ENCODE assay signal across 12 mouse cellular contexts in genomic region chr5:96921037-96921436, GRCm38 (mm10).
DNase-seq lines count a peak whose midpoint lies in the region; ATAC-seq and TF ChIP-seq lines count a peak whose summit lies in the region.
"Had no signal": no experiment of that assay in that cellular context is flagged by ENCODE, and none has a peak within 500 bp of the region (broad histone marks: within the 10 kb centered on the region; RNA-seq: fewer than 3 reads in every experiment).

No protein-coding gene starts in this region.

- H3K4me2 ChIP-seq in heart, embryonic 14.5 days (ENCODE audit: low read length), result peak overlapping the region; percentile 17
- H3K4me2 ChIP-seq in liver, embryonic 14.5 days (ENCODE audit: low read depth), result peak overlapping the region; percentile 58

- peak; percentile 99 for TF ChIP-seq EP300 in liver, embryonic 14.5 days (IDR thresholded peaks at IDR 0.05; ENCODE audit: low read depth)

- no peaks in the 10 kb centered on the region for H3K27me3 ChIP-seq in heart, embryonic 14.5 days (ENCODE audit: control insufficient read depth, insufficient read depth, low read length)
- H3K27me3 ChIP-seq in liver, embryonic 14.5 days (ENCODE audit: control insufficient read depth, insufficient read depth, low read length), result no peaks in the 10 kb centered on the region

- H3K4me3 ChIP-seq in heart, embryonic 14.5 days (ENCODE audit: control insufficient read depth in 1 of 2, insufficient read depth in 1 of 2, low read depth in 1 of 2, low read length in 2 of 2), result no peak overlapping the region
- H3K4me3 ChIP-seq in liver, embryonic 14.5 days (ENCODE audit: insufficient read depth in 1 of 2, low read depth in 2 of 2, low read length in 2 of 2), result peak overlapping the region; percentile 24 to 31

- H3K27ac ChIP-seq in heart, embryonic 14.5 days (replicated peaks in 1 of 2; ENCODE audit: control insufficient read depth in 1 of 2, insufficient read depth in 1 of 2, low read depth in 2 of 2, low read length in 2 of 2), result peak overlapping the region; percentile 14 to 78; a peak in 2 of 4 replicates
- H3K27ac ChIP-seq in liver, embryonic 14.5 days, result peak overlapping the region; percentile 99

- 62% methylated on average over 6 of the region's 6 CpGs for WGBS in heart, embryonic 14.5 days
- WGBS in liver, embryonic 14.5 days (ENCODE audit: insufficient replicate concordance), result 6% methylated on average over 6 of the region's 6 CpGs

- ATAC-seq in heart, embryonic 14.5 days (ENCODE audit: insufficient number of reproducible peaks, insufficient read depth, low FRiP score, low read depth), result no peak
- ATAC-seq in liver, embryonic 14.5 days (ENCODE audit: insufficient read depth), result peak; percentile 89
- no peak for ATAC-seq in cerebellum, adult (ENCODE audit: insufficient number of reproducible peaks, low FRiP score, low TSS enrichment)
- ATAC-seq: forebrain, embryonic 16.5 days; hindbrain, embryonic 16.5 days had no signal

- H3K9ac ChIP-seq in heart, embryonic 14.5 days (ENCODE audit: low read length), result no peak overlapping the region
- H3K9ac ChIP-seq in liver, embryonic 14.5 days (replicated peaks), result peak overlapping the region; percentile 80

- intact Hi-C loops in heart, postnatal 36 days (cut with DNase I), result loop anchor here (5.0 kb wide), 1 partner anchor 129 kb away; the partner anchor contains the start of gene Anxa3

- H3K4me1 ChIP-seq in heart, embryonic 14.5 days (ENCODE audit: control insufficient read depth in 2 of 2, insufficient read depth in 2 of 2, low read length in 2 of 2), result peaks cover 4 to 15% of the 10 kb centered on the region in 2 experiments; a peak in 3 of 4 replicates
- H3K4me1 ChIP-seq in liver, embryonic 14.5 days (replicated peaks; ENCODE audit: control insufficient read depth in 2 of 2, insufficient read depth in 2 of 2, low read length in 1 of 2), result peaks cover 80 to 88% of the 10 kb centered on the region in 2 experiments

- no peak for TF ChIP-seq CTCF in liver, embryonic 14.5 days (IDR thresholded peaks at IDR 0.05; ENCODE audit: low read depth)

- H3K9me3 ChIP-seq in heart, embryonic 14.5 days (ENCODE audit: control insufficient read depth, low read length), result no peaks in the 10 kb centered on the region
- no peaks in the 10 kb centered on the region for H3K9me3 ChIP-seq in liver, embryonic 14.5 days (ENCODE audit: control insufficient read depth, low read length)

- no peak for DNase-seq in heart, postnatal 36 days
- DNase-seq in A20 (ENCODE audit: low read depth, low spot score), result peak; percentile 62
- DNase-seq in c-Kit-positive CD71-positive TER-119-negative erythroid progenitor cells, embryonic 14.5 days (ENCODE audit: low read depth), result peak; percentile 85
- peak; percentile 90 to 94 (median 92) for DNase-seq in liver, embryonic 14.5 days (ENCODE audit: low read depth in 3 of 3, low spot score in 3 of 3)
- DNase-seq in MN1 (ENCODE audit: low spot score), result no peak
- DNase-seq in gastrocnemius, postnatal 10 days, result no peak
- DNase-seq: adrenal gland, postnatal 14 days; layer of hippocampus, adult 9-11 months had no signal

- no peaks in the 10 kb centered on the region for H3K36me3 ChIP-seq in heart, embryonic 14.5 days (ENCODE audit: control insufficient read depth, insufficient read depth, low read length)
- H3K36me3 ChIP-seq in liver, embryonic 14.5 days (replicated peaks; ENCODE audit: control insufficient read depth, insufficient read depth, low read depth), result no peaks in the 10 kb centered on the region

Comparison
In these comparisons a context has a peak if more than half of its experiments do, and no peak if none do; other contexts are left out.
1. H3K4me3 ChIP-seq: peak in liver, embryonic 14.5 days (2 of 2); none in heart, embryonic 14.5 days (0 of 2).
2. DNase-seq: peak in A20 (single experiment), c-Kit-positive CD71-positive TER-119-negative erythroid progenitor cells, embryonic 14.5 days (single experiment) and liver, embryonic 14.5 days (3 of 3); none in heart, postnatal 36 days (0 of 2), MN1 (single experiment) and gastrocnemius, postnatal 10 days (single experiment).